Mouse (Mus musculus): ENCODE measurements around the gene Fbxo2.

- TF ChIP-seq ZNF384 (IDR thresholded peaks at IDR 0.05; ENCODE audit: low read depth, low read length) (no peak), ZC3H11A (IDR thresholded peaks at IDR 0.05; ENCODE audit: borderline replicate concordance, low read depth, low read length) (no peak), HCFC1 (IDR thresholded peaks at IDR 0.05; ENCODE audit: borderline replicate concordance, insufficient read depth, low read length) (no peak), CHD2 (IDR thresholded peaks at IDR 0.05; ENCODE audit: low read depth, low read length) (no peak), MAFK (IDR thresholded peaks at IDR 0.05; ENCODE audit: insufficient read depth, low read depth, low read length) (no peak)
These were observed 45.0 kb upstream of the Fbxo2 start for GRCm38 (mm10) chr4:148115467-148115866.

Data from ES-E14 (cell line).